Mouse (Mus musculus): Measurements from ENCODE around the gene Brpf1. TPM values are rescaled to one million over a fixed set of nuclear protein-coding genes. Genes with fewer than 3 reads are reported as not detected.
A peak's percentile ranks its signal among the peaks of the same experiment; 100 is the strongest.

Gene Brpf1
- total RNA-seq, 1 experiment from 2014 or later: 63.0 TPM

GRCm38 (mm10) chr6:113344321-113344720 is 37.4 kb downstream of the Brpf1 start:
- ATAC-seq (ENCODE audit: extremely low read depth, insufficient number of reproducible peaks, low FRiP score, poor library complexity, severe bottlenecking): no peak

GRCm38 (mm10) chr6:113346897-113347296 is 40.0 kb downstream of the Brpf1 start:
- no peak for ATAC-seq (ENCODE audit: extremely low read depth, insufficient number of reproducible peaks, low FRiP score, poor library complexity, severe bottlenecking)

GRCm38 (mm10) chr6:113350538-113350937 is 43.6 kb downstream of the Brpf1 start:
- ATAC-seq (ENCODE audit: extremely low read depth, insufficient number of reproducible peaks, low FRiP score, poor library complexity, severe bottlenecking): no peak

GRCm38 (mm10) chr6:113351161-113351560 is 44.2 kb downstream of the Brpf1 start:
- no peak for ATAC-seq (ENCODE audit: extremely low read depth, insufficient number of reproducible peaks, low FRiP score, poor library complexity, severe bottlenecking)

GRCm38 (mm10) chr6:113351653-113352052 is 44.7 kb downstream of the Brpf1 start:
- peak; percentile 44; the same call in 1 of the 2 replicates for ATAC-seq (ENCODE audit: extremely low read depth, insufficient number of reproducible peaks, low FRiP score, poor library complexity, severe bottlenecking)

GRCm38 (mm10) chr6:113352820-113353219 is 45.9 kb downstream of the Brpf1 start:
- no peak for ATAC-seq (ENCODE audit: extremely low read depth, insufficient number of reproducible peaks, low FRiP score, poor library complexity, severe bottlenecking)

GRCm38 (mm10) chr6:113353696-113354095 is 46.8 kb downstream of the Brpf1 start:
- no peak for ATAC-seq (ENCODE audit: extremely low read depth, insufficient number of reproducible peaks, low FRiP score, poor library complexity, severe bottlenecking)

- no peak for ATAC-seq (ENCODE audit: extremely low read depth, insufficient number of reproducible peaks, low FRiP score, poor library complexity, severe bottlenecking)
Observed at GRCm38 (mm10) chr6:113361476-113361875, 54.5 kb downstream of the Brpf1 start.

GRCm38 (mm10) chr6:113362241-113362640 is 55.3 kb downstream of the Brpf1 start:
- ATAC-seq (ENCODE audit: extremely low read depth, insufficient number of reproducible peaks, low FRiP score, poor library complexity, severe bottlenecking): no peak

GRCm38 (mm10) chr6:113364518-113365135 is 57.7 kb downstream of the Brpf1 start:
- no peak for ATAC-seq (ENCODE audit: extremely low read depth, insufficient number of reproducible peaks, low FRiP score, poor library complexity, severe bottlenecking)

GRCm38 (mm10) chr6:113366639-113367038 is 59.7 kb downstream of the Brpf1 start:
- ATAC-seq (ENCODE audit: extremely low read depth, insufficient number of reproducible peaks, low FRiP score, poor library complexity, severe bottlenecking): no peak

- ATAC-seq (ENCODE audit: extremely low read depth, insufficient number of reproducible peaks, low FRiP score, poor library complexity, severe bottlenecking): no peak
Observed at GRCm38 (mm10) chr6:113367574-113367973, 60.6 kb downstream of the Brpf1 start.

- no peak for ATAC-seq (ENCODE audit: extremely low read depth, insufficient number of reproducible peaks, low FRiP score, poor library complexity, severe bottlenecking)
Observed at GRCm38 (mm10) chr6:113368124-113368523, 61.2 kb downstream of the Brpf1 start.

- no peak for ATAC-seq (ENCODE audit: extremely low read depth, insufficient number of reproducible peaks, low FRiP score, poor library complexity, severe bottlenecking)
Observed at GRCm38 (mm10) chr6:113368577-113368976, 61.6 kb downstream of the Brpf1 start.

- no peak for ATAC-seq (ENCODE audit: extremely low read depth, insufficient number of reproducible peaks, low FRiP score, poor library complexity, severe bottlenecking)
Observed at GRCm38 (mm10) chr6:113370194-113370929, 63.4 kb downstream of the Brpf1 start.

GRCm38 (mm10) chr6:113373491-113373890 is 66.6 kb downstream of the Brpf1 start:
- ATAC-seq (ENCODE audit: extremely low read depth, insufficient number of reproducible peaks, low FRiP score, poor library complexity, severe bottlenecking): no peak

Other genes with a start within 250 kb of the Brpf1 start
- gene Setd5, start 229.8 kb upstream of the Brpf1 start, total RNA-seq (2017): 106 and 118 TPM in 2 replicates
- 0.37 TPM in 1 of 2 replicates, not detected in the other for gene Lhfpl4, start 111.8 kb upstream of the Brpf1 start, total RNA-seq (2017)
- 53.1 and 63.1 TPM in 2 replicates for gene Mtmr14, start 69.3 kb upstream of the Brpf1 start, total RNA-seq (2017)
- gene Cpne9, start 24.8 kb upstream of the Brpf1 start, total RNA-seq (2017): 1.2 and 1.6 TPM in 2 replicates
- 6.0 and 9.5 TPM in 2 replicates for gene Ogg1, start 19.8 kb downstream of the Brpf1 start, total RNA-seq (2017)
- gene Camk1, start 36.8 kb downstream of the Brpf1 start, total RNA-seq (2017): 24.4 and 25.4 TPM in 2 replicates
- gene Tada3, start 70.7 kb downstream of the Brpf1 start, total RNA-seq (2017): 27.2 and 31.6 TPM in 2 replicates
- 169 and 173 TPM in 2 replicates for gene Arpc4, start 71.0 kb downstream of the Brpf1 start, total RNA-seq (2017)
- 29.3 and 38.9 TPM in 2 replicates for gene Ttll3, start 82.1 kb downstream of the Brpf1 start, total RNA-seq (2017)
- 5.1 and 7.6 TPM in 2 replicates for gene Rpusd3, start 112.2 kb downstream of the Brpf1 start, total RNA-seq (2017)
- gene Cidec, start 128.6 kb downstream of the Brpf1 start, total RNA-seq (2017): not detected in 2 replicates
- 6.2 and 7.7 TPM in 2 replicates for gene Jagn1, start 135.4 kb downstream of the Brpf1 start, total RNA-seq (2017)
- 0.12 and 0.25 TPM in 2 replicates for gene Il17re, start 151.3 kb downstream of the Brpf1 start, total RNA-seq (2017)
- gene Il17rc, start 164.3 kb downstream of the Brpf1 start, total RNA-seq (2017): not detected in 2 replicates
- 8.5 and 9.8 TPM in 2 replicates for gene Creld1, start 176.2 kb downstream of the Brpf1 start, total RNA-seq (2017)
- 0.12 TPM in 1 of 2 replicates, not detected in the other for gene Prrt3, start 194.8 kb downstream of the Brpf1 start, total RNA-seq (2017)
- 27.6 and 38.4 TPM in 2 replicates for gene Emc3, start 224.5 kb downstream of the Brpf1 start, total RNA-seq (2017)
- gene Fancd2, start 224.5 kb downstream of the Brpf1 start, total RNA-seq (2017): 0.86 and 1.4 TPM in 2 replicates